Mouse (Mus musculus): ENCODE measurements around the gene AF067063. TPM values are rescaled to one million over a fixed set of nuclear protein-coding genes. Genes with fewer than 3 reads are reported as not detected.
"Not testable (repeated sequence)": the region's sequence is repeated elsewhere in the genome, so short reads cannot be mapped to it uniquely, and the experiment has no call there.

Gene AF067063
- not detected for total RNA-seq (2021)
- long read RNA-seq, experiment 1: 0 reads
- long read RNA-seq, experiment 2: 0 reads

DNA sequence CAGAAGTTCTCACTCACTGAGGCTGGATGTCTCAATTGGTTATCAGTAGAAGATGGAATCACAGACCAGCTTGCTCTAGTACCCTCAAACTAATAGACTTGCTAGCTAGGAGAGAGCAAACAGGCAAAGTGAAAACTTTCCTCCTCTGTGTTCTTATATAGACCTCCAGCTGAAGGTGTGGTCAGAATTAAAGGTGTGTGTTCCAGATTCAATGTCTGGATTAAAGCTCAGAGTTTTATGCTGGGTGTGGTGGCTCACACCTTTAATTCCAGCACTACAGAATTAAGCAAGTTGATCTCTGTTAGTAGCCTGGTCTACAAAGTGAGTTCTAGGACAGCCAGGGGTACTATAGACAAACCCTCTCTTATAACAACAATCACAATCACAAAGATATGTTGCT is at the start of gene AF067063:
AF067063 (minus strand) TSS at position 101 of the 400 bp plus-strand sequence.
- not testable (repeated sequence) for DNase-seq

DNA sequence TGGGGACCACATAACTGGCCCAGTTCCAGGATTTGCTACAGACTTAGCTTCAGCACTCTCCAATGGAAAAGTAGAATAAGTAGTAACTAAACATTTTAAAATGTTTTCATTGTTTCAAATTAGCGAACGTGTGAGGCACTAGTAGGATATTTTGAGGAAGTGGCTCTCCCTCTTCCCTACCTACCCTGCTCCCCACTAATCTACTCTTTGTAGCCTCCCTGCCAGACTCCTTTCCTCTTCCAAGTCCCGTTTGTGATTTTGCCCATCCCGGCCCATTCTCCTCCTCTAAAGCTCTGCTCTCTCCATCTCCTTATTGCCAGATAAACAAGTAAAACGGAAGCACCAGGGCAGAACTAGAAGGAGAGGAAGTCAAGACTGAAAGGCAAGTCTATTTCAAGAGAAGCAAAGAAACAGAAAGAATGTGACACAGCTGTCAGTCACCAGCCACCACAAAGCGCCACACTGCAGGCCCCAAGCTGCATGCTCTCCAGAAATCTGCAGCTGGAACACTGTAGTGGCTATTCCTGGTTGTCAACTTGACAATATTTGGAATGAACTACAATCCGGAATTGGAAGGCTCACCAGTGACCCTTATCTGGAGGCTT is 34.5 kb upstream of the AF067063 start:
- not testable (repeated sequence) for DNase-seq

DNA sequence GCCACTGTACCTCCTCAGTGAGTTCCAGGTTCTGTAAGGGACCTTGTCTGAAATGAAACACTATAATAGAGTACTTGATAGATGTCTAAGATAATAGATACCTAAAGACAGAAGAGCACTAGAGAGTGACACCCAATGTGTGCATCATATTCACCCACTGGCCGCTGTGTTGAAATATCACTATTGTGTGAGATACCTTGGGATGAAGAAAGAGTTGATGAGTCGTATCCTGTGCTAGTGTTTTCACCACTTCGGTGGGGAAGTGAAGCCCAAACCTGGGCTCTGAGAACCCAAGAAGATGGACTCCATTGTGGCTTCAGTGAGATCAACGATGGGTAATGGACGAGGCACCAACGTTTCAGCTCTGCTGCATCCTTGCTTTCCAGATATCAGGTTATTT is 32.4 kb upstream of the AF067063 start:
- not testable (repeated sequence) for DNase-seq

DNA sequence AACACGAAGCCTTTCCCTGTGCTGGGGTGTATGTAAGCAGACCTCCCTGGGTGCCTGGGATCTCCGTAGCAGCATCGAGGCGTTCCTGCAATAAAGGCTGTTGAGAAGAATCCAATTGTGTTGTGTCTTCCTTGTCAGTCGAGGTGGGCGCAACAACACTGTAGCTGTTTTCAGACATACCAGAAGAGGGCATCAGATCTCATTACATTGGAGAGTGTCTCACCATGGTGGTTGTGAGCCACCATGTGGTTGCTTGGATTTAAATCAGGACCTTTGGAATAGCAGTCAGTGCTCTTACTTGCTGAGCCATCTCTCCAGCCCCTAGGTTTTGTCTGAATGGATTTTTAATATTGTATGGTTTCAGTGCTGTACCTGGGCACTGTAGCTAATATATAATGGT is 10.0 kb upstream of the AF067063 start:
- DNase-seq: not testable (repeated sequence)

DNA sequence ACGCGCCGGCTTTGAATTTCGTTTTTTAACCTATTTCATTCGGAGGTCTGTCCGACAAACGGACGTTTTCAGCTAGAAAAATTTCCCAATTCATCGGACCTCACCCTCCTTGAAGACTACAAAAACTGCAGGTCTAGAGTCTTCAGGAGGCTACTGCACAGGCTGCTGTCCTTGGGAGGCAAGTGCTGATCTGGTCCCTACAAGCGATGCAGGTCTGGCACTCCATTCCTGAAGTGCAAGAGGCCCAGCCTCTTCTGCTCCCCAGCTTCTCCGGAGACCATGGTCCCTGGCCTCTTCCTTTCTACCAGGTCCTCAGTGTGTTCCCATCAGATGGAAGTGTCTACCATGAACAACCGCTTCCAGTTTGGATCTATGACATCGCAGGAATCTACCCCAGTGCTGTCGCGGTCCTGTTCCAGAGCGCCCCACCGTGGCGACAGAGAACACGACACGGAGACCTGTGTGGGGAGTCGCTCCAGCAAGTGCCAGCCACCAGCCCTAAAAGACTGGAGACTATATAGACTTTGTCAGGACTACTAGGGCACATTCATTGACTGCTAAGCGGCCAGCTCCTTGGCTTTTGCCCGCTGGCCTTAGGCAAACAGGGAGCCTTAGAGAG is 7.8 kb upstream of the AF067063 start:
- DNase-seq: peak; percentile 6 to 29

DNA sequence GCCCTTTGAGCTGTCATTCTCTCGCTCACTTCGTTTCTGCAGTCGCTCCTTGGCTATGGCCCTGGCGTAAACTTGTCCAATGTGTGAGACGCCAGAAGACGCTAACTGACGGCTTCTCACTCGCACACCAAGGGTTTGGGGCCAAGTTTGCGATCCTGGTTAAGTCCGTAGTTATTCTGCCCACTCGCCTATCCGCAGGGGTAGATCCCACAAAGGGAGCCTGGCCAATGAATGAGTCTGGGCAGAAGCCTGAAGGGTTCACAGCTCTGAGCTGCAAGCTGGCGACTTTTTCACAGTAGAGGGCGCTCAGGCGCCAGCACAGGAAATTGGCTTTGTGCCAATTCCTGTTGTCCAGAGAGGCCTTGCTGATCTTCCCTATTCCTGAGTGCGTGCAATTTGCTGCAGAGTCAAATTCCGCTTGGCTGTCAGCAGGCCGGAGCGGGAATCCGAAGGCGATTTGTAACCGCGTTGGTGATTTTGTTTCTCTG is 6.4 kb upstream of the AF067063 start:
- peak; percentile 33 to 40 for DNase-seq

DNA sequence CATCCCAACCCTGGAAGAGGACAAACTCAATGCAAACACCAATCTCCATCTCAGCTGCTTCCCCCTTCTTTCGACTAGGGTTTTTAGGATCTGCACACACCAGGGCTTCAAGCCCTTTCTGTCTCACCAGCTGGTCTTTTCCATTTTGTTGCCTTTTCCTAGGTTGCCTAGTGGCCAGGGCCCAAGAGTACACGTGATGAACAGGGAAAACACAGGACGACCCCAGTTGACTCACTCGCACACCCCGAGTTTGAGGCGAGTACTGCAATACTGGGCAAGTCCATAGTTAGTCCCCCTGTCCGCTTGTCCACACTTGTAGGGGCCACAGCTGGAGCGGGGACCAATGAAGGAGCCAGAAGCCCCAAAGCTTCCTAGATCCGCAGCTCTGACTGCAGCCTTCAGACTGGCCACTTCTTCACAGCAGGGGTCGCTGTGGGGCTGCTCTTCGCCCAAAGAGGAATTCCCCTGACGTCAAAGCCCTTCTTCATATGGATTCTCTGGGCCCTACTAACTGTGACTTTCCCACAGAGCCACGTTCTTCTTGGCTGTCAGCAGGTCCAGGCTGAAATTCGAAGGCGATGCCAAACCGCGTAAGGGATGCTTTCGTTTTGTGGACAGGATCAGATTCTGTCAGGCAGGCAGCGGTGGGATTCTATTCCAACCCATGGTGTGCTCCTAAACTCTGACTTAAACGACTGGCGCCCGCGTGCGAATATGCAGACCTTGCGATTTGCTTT is 5.5 kb upstream of the AF067063 start, which contains the start of gene D13Ertd608e:
D13Ertd608e (plus strand) TSS at position 687 of the 737 bp plus-strand sequence.
- peak; percentile 25 to 50 for DNase-seq

DNA sequence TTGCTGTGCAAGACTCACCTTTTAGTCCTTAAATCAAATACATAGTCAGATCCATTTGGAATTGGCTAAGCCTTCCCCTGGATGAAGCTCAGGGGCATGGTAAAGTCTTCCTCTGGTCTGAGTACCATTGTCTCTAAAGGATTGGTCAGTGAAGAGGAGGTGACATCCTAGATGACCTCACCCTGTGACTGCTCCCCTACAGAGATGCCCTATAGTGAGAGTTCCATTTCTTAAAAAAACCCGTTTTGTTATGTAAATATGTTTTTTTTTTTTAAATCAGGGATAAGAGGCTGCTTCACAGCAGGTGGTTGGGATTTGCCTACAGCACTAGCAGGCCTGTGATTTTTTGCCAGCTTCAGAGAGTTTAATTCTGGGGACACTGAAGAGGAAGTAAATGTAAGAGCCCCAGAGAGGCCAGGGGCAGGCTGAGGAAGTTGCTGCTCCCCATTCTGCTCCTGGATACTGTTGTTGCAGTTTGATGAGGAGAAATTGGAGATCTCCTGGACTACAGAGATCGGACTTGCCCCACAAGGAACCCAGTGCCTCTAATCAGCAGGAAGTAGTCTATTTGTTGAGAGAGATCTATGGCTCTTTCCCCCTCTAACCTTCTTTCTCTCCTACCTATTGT is 12.3 kb downstream of the AF067063 start:
- no peak for DNase-seq

DNA sequence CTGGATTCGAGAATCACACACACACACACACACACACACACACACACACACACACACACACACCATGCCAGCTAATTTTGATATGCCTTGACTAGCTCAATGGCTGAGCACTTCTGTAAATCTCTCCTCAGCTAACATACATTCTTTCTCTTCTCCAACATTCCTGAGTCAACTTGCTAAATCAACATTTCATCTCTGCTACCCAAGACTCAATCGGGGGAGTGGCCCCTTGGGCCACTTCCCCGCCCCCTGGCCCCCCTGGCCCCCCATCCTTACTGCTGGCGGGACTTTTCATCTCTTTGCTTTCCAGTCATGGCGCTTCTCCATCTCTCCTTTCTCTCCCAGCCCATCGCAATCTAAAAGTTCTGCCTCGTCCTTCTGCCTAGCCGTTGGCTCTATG is 13.2 kb downstream of the AF067063 start:
- no peak for DNase-seq

DNA sequence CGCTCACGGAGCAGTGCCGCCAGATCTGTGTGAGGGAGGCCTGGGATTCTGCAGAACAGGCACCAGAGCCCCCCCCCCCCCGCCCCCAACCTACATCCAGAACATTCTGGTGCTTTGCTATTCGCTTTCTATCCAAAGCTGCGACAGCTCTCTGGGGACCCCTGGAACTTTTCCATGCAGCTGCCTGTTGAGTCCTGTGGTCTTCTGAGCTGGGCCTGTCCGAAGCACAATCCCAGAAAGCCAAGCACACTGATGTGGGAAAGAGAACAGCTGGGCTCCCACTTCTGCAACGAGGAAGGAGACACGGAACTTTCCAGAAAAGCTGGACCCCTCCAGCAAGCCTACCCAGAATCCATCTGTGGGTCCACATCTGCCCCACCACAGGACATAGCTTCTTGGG is 20.0 kb downstream of the AF067063 start:
- peak in 1 of 2 experiments; percentile 4 for DNase-seq

DNA sequence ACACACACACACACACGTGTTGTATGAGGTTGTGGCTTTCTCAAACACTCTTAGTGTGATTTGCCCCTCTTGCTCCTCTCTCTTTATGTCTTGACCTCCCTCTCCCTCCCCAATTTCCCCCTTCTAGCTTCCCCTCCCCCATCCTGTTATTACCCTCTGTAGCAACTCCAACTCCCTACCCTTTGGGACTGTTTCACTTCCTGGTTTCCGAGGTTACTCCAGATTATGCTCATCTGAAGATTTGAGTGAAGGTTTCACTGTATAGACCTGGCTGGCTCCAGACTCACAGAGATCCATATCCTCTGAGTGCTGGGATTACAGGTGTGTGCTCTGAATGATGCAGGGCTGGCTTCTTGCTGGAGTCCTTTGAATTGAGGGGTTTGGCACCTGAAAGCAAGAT is 21.1 kb downstream of the AF067063 start:
- no peak for DNase-seq

DNA sequence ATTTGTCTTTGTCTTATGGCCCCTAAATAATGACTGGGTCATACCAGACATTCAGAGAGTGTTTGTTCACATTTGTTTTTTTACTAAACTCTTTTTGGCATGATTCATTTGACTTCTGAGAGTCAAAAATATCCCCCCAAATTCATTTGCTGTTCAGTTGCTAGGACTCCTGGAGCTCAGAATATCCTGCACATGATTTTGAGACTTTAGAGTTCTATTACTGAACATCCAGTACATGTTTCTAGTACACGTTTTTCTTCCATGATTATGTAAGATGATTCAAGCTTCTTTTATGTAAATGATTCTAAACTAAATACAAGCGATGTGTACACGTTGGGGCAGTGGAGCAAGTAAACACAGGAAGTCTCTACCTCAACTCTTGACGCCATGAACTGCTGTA is 32.4 kb downstream of the AF067063 start:
- DNase-seq: no peak

DNA sequence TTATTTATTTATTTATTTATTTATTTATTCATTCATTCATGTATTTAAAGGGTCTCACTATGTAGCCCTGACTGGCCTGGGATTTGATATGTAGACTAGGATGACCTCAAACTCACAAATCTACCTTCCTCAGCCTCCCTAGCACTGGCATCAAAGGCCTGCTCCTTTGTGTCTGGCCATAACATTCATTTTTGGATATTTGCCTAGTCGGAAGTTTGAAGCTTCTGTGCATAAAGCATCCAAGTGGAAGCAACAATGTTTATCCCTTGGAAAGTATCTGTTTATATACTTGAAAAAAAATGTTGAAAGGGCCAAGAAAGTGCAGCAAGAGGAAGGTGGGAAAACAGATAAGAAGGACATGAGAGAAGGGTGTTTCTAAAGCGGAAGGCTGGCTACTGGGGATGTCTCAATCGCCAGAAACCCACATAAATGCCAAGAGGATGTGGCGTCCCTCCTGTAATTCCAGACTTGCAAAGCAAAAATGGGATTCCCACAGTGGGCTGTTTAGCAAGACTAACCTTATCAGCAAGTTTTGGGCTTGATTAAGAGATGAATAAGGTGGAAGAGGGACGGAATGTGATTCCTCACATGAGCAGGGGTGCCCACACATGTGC is 37.1 kb downstream of the AF067063 start:
- DNase-seq: no peak

DNA sequence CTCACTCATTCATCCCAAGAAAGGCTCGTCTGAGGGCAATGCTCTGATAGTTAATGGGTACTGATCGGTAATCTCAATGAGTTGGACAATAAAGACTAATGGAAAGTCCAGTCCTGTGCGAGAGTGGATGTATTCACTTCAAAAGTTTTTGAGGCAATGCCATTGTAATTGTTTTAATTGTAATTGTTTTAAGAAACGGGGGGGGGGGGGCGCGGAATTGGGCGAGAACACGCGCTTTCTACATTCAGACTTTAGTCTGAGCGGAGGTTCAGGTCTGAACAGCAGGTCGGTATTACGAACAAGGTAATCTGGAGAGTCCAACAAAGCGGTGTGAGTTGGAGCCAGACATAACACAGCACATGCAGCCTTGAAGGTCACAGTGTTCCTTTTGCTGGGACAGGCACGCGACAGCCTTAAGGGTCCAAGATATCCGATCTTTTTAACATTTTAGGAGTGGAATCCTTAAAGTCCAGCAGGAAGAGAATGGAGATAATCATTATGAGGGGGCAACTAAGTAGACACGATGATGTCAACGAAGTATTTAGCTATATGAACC is 38.4 kb downstream of the AF067063 start:
- peak in 1 of 2 experiments; percentile 27 for DNase-seq

DNA sequence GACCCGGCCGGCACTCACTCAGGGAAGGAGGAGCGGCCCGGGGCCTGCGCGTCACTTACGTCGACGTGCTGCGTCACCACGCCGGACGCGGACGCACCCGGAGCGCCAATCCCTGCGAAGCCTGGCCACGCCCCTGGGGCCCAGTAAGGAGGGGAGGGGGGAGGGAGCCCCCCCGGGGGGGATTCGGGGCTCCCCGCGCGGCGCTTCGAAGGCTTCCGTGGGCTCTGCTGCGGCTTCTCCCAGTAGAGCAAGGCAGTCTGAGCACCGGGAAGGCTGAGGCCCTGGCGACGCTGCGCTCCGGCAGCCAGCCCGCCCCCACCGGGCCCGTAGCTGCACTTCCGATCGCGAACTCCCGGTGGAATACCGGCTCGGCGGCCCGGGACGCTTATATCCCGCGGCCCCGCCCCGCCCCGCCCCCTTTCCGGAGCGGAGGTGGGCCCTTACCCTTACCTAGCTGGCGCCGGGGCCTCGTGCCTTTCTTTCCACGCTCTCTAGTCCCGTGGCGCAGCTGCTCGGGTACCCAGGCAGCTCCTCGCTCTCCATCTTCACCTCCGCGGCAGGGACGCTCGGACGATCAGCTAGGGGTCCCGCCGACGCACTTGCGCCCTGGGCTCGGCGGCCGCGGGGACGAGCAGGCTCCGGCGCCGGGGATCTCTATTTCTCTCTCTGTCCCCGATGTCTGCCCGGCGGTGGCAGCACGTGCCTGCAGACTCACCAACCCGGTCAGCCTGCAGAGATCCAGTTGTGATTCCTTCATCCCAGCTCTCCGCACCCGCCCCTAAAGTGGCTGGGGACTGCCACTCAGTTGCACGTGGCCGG is 39.0 kb downstream of the AF067063 start, which contains the start of gene Zfp131:
Zfp131 (minus strand) TSS at position 129 of the 819 bp plus-strand sequence.
- DNase-seq: peak; percentile 92 to 96

DNA sequence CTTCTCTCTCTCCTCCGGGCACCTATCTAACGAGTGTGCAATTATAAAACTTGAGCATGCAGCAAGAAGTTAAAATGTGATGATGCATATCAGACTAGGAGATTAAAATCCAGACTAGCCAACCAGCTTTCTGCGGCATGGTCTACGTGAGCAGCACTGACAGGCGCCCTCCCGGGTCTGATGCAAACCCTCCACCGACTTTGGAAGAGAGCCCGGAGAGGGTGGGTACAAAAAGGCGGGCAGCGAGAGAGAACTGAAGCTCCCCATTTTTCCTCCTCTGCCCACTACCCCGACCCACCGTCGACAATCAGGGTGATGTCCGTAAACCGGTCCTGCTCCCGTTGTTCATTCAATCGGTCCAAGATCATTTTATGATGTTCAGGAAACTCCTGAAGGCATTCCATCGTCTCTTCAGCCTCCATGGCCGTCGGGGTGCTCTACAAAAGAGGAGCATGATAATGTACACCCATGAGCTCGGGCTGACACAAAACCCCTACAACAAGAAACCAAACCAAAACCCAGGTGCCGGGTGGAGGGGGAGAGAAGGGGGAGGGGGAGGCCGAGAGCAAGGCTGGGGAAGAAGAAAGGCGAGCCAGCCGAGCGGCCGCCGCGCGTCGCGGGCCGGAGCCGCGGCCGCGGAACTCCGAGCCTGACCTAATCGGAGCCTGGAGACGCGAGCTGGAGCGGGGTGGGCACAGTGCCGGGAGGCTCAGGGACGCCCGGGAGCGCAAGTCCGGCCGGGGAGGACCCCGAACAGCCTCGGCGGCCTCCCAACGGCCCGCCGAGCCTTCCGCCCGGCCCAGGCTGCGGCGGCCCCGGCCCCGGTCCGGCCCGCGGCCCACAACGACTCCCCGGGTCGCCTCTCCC is 39.9 kb downstream of the AF067063 start:
- peak; percentile 50 to 75 for DNase-seq

DNA sequence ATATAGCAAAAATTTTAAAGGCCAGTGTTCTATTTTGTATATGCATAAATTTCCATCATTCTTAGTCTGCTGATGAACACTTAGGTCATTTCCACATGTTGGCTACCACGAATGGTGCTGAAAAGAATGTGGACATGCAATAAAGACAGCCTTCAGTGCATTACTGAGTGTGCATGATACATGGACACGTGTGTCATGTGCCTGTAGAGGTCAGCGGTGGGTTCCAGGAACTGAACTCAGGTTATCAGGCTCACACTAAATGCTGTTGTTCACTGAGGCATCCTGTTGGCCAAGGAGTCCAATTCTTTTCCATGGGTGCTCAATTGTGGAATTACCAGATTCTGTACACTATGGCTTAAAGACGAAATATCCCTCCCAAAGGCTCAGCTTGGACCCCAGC is 46.4 kb downstream of the AF067063 start:
- no peak for DNase-seq

Measured in heart, adult 18-20 months (tissue).